Mouse (Mus musculus) cerebellum, postnatal 25 days (tissue): ENCODE data around the gene Tob2.

Experiments used
- DNase-seq, 2 experiments: peaks; one replicate each; pipeline ENCODE4 v3.0.0; 2021; ENCODE audit warnings: mixed read lengths in 2 of 2

Tob2 gene

GRCm38 (mm10) chr15:81858517-81859329 lies at the start of gene Tob2:
Tob2 (minus strand) TSS chr15:81858796.
- DNase-seq = peak; percentile 79 to 80

- DNase-seq = no peak
These were observed 49.4 kb upstream of the Tob2 start for GRCm38 (mm10) chr15:81907953-81908352.

GRCm38 (mm10) chr15:81904939-81905338 lies 46.3 kb upstream of the Tob2 start:
- DNase-seq = peak; percentile 84 to 90

GRCm38 (mm10) chr15:81898751-81899150 lies 40.2 kb upstream of the Tob2 start:
- peak; percentile 64 to 76 for DNase-seq

- no peak for DNase-seq
These were observed 39.1 kb upstream of the Tob2 start for GRCm38 (mm10) chr15:81897607-81898285.

- peak in 1 of 2 experiments; percentile 44 for DNase-seq
These were observed 37.8 kb upstream of the Tob2 start for GRCm38 (mm10) chr15:81896407-81896806.

GRCm38 (mm10) chr15:81894002-81894401 lies 35.4 kb upstream of the Tob2 start:
- no peak for DNase-seq

GRCm38 (mm10) chr15:81891822-81892580 lies 33.4 kb upstream of the Tob2 start:
- no peak for DNase-seq

GRCm38 (mm10) chr15:81891140-81891802 lies 32.7 kb upstream of the Tob2 start:
- no peak for DNase-seq

GRCm38 (mm10) chr15:81889175-81889574 lies 30.6 kb upstream of the Tob2 start:
- peak; percentile 77 to 78 for DNase-seq

- no peak for DNase-seq
These were observed 28.4 kb upstream of the Tob2 start for GRCm38 (mm10) chr15:81886795-81887550.

GRCm38 (mm10) chr15:81885418-81885934 lies 26.9 kb upstream of the Tob2 start:
- DNase-seq = no peak

GRCm38 (mm10) chr15:81882348-81882747 lies 23.8 kb upstream of the Tob2 start:
- no peak for DNase-seq

- peak in 1 of 2 experiments; percentile 35 for DNase-seq
These were observed 21.2 kb upstream of the Tob2 start for GRCm38 (mm10) chr15:81879531-81880401.

- DNase-seq = peak; percentile 99
These were observed 13.9 kb upstream of the Tob2 start, which contains the start of gene Aco2 for GRCm38 (mm10) chr15:81872262-81873136. Aco2 (plus strand) TSS chr15:81872309.

- DNase-seq = peak; percentile 83 to 90
These were observed 13.1 kb upstream of the Tob2 start, which contains the start of gene Phf5a for GRCm38 (mm10) chr15:81871604-81872261. Phf5a (minus strand) TSS chr15:81871911.

GRCm38 (mm10) chr15:81869985-81870384 lies 11.4 kb upstream of the Tob2 start:
- DNase-seq = no peak

- no peak for DNase-seq
These were observed 5.6 kb upstream of the Tob2 start for GRCm38 (mm10) chr15:81864238-81864637.
